Mouse (Mus musculus) monocyte, adult 5-6 weeks (primary cell): ENCODE measurements around the gene Zfp384. TPM values are rescaled to one million over a fixed set of nuclear protein-coding genes. Genes with fewer than 3 reads are reported as not detected.

ENCODE experiments used
- ATAC-seq: fragments of 153-309, 156-312 bp; replicated peaks from 2 replicates; pipeline ENCODE4 v1.8.0; 2017; ENCODE audit warnings: mild to moderate bottlenecking; ENCODE audit not compliant: low TSS enrichment, insufficient number of reproducible peaks, severe bottlenecking, poor library complexity, low FRiP score
- total RNA-seq: library from RNA; stranded (forward); fragments of 200-1000, 200-491, 200-594 nt; gene quantifications from 3 replicates; pipeline ENCODE4 v1.2.3, GENCODE M21; 2017

Gene Zfp384
- 26.0 to 44.7 TPM (median 28.6 TPM) in 3 replicates for total RNA-seq

DNA sequence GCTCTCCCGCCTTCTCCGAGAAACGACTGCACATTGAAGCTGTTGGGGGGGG, at the start of gene Zfp384:
Zfp384 (plus strand) TSS at position 17 of the 52 bp plus-strand sequence.
- no peak for ATAC-seq

DNA sequence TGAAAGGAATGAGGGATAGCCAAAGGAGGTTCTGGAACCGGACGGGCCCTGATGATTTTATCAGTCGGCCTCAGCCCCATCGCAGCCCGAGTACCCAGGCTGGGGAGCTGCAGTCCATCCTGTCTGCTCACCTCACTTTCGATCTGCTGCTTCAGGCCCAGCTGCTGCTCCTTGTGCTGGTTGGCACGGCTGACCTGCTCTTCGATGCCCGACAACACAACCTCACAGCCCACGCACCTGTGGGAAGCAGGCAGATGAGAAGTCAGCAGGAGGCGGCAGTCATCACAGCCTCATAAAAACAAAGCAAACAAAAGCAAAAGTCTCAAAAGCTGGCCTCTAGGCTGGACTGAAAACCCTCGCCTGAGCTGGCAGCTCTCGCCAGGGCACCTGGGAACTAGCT, 49.0 kb upstream of the Zfp384 start:
- no peak for ATAC-seq

DNA sequence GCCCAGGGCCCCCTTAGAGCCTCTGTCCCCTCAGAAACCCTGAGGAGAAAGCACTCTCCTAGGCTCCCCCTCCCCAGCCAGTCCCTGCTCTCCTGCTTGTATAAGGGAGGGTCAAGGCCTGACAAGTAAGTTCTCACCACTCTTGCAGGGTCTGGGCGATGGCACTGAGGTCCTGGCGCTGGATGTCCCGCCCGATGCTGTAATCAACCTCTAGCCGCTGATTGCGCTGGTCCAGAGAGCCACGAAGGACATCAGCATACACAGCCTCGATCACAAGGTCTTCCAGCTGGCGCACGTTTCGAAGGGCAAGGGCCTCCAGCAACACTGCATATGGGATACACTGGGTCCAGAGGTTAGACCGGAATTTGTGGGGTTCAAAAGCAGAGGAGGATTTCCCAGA, 47.9 kb upstream of the Zfp384 start:
- ATAC-seq: no peak

DNA sequence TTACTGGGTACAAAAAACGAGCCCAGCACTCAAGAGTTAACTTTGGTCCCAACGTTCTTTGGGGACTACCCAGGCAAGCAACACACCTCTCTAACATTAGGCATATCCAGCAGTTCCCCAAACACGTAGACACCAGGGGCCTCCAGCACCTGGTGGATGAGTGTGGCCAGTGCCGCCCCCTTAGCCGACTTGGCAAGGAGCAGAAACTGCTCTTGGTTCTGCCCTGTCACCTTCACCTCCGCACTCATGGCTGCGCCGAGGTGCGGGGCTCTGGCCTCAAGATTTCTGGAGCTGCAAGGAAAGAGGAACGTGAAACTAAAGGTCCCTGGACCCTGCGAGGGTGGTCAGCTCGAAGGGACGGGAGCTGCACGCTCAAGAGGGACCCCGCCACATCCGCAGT, 44.3 kb upstream of the Zfp384 start:
- ATAC-seq: peak; percentile 10; the same call in 1 of the 2 replicates

DNA sequence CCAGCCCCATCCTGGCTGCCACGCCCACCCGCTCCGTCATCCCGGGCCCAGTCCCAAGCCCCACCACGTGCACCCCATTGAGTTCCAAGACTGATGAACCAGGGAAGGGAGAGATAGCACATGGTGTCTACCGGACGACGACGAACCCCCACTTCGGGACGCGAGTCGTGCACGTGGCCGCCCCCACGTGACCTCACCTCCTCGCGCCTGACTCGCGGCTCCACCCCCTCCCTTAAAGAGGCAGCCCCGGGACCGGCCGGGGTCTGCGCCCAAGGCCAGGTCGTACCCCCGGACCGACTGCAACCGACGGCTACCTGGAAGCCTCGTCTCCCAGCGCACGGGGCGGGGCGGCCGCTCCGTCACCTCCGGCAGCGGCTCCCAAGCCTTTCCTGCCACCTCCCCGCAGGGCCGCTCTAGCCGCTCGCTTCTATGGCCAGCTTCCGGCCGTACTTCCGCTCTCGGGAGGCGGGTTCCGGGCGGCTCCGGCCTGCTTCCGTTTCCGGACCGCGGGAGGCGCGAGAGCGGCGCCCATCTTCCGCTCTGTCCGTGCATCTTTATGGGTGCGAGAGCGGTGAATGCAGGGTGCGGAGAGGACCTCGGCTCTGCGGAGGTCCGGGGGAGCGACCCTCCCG, 43.7 kb upstream of the Zfp384 start, which contains the start of gene Cops7a:
Cops7a (minus strand) TSS at position 451 of the 632 bp plus-strand sequence.
- ATAC-seq: peak; percentile 87

DNA sequence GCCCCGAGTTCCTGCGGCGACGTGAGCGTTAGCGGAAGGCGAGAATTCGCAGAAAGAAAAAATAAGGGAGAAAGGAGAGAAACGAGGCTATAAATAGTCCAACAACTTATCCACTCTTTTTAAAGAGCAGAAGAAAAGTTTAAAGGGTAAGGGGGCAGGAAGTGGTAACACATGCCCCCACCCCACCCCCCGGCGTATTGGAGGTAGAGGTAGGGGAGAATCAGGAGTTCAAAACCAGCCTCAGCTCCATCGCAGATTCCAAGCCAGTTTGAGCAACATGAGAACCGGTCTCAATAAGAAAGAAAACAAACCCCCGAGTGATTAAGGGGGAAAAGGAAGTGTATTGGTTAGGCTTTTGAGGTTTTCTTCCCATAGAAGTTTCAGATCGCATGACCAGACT, 43.2 kb upstream of the Zfp384 start:
- ATAC-seq: no peak

DNA sequence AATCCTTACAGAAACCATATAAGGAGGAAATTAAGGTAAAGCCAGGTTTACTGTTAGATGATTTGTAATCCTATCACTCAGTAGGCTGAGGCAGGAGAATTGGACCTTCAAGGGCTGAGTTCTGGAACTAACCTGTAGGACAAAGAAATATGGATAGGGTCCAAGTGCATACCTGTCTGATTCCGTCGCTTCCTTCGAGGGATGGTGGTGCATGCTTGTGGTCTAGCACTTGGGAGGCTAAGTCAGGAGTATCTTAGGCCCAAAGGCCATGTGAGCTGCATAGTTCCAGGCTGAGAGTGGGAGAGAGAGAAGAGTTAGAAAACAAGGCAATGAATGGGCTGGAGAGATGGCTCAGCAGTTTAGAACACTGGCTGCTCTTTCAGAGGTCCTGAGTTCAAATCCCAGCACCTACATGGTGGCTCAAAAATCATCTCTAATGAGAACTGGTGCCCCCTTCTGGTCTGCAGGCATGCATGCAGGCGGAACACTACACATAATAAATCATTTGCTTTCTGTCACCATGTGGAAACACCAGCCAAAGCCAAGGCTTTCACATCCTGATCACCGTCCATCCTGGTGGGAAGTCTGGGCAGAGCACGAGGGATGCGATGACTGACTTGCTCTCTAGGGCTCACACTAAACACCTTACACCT, 42.4 kb upstream of the Zfp384 start:
- ATAC-seq: no peak

DNA sequence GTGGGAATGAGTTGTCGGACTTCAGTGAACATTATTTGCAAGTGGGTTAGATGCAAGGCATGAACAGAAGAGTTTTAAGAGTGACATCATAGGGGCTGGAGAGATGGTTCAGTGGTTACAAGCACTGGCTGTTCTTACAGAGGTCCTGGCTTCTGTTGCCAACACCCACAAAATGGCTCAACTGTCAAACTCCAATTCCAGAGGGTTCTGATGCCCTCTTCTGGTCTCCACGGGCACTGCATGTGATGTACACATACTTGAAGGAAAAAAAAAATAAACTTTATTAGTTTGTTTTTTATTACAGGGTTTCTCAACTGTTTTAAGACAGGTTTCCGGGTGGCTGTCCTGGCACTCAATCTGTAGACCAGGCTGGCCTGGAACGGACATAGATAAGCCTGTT, 41.2 kb upstream of the Zfp384 start:
- no peak for ATAC-seq

DNA sequence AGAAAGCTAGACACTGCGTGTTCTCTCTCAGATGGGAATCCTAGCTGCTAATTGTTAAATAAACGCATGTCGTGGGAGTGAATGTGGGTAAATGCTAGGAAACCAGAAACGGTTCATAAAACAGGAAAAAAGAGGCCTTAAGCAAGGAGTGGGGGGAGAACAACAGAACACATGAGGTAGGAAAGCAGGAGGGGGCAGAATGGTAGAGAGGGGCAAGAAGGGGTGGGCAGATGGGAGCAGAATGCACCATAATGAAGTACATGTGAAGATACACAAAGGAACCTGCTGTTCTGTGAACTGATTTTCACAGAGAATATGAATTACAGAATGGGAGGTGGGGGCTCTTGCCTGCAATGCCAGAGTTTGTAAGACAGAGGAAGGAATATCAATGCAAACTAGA, 16.7 kb upstream of the Zfp384 start:
- ATAC-seq: no peak

DNA sequence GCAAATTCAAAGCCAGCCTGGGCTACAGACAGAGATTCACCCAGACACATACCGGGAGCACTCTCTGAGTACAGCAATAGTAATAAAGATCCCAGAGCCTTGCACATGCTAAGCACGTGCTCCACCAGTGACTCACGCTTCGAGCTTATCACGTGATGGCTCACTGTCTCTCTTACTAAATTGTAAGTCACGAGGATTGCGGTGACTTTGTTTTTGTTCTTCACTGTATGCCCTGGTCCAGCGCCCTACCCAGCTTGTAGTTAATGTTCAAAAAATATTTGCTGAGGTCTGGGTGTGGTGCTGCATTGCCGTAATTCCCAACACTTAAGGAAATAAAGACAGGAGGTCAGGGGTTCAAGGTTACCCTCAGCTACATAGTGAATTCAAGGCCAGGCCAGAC, 15.6 kb upstream of the Zfp384 start:
- ATAC-seq: no peak

DNA sequence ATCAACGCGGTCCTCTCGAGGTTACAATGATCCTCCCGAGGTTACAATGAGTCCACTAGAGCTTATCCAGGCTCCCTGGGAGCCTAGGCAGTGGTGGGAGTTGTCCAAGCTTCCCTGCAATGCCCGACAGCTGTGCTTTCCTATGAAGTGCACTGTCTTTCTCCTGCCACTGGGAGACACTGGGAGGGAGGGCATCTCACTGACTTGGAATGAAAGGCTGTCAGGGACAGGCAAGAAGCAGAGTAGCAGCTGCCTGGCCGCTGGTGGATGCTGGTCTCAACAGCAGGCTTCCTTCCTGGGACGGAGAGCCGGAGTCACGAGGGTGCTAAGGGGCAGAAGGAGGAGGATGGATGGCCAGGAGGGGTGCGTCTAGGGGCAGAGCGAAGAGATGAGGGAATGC, 15.1 kb upstream of the Zfp384 start:
- no peak for ATAC-seq

DNA sequence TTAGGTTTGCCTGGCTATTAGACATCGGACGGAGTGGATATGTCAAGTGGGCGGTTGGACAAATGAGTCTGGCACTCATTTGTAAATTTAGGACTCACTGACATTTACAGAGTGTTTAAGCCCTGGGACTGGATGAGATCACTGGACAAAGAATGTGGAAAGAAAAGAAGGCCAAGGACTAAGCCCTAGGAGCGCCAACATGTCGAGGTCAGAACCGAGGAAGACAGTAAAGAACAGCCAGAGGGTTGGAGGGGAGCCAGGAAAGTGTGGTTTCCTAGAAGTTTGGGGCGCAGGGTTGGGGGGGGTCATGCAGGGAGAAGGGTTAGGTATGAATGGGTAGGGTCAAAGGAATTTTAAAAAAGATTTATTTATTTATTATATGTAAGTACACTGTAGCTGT, 13.7 kb upstream of the Zfp384 start:
- ATAC-seq: no peak

DNA sequence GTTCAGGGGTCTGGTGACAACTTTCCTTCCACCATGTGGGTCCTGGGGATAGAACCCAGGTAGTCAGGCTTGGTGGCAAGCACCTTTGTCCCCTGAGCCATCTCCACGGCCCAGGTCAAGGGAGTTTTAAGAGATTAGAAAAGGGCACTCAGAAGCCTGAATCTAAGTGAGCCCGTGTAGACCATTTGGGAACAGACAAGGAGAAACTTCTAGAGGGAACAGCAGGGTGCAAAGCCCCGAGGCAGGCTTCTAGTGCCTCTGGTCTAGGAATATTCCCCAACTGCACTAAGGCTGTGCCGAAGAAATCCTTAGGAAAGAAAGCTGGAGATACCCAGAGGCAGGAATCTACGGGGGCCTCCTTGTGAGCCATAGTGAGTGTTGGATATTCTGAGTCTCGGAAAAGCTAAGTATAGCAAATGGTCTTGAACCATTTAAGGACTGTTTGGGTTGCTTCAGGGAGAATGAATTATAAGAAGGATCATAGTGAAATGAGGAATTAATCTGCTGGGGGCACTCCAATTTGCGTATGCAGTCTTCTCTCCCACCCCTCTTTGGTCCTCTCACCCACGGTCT, 13.0 kb upstream of the Zfp384 start:
- no peak for ATAC-seq

DNA sequence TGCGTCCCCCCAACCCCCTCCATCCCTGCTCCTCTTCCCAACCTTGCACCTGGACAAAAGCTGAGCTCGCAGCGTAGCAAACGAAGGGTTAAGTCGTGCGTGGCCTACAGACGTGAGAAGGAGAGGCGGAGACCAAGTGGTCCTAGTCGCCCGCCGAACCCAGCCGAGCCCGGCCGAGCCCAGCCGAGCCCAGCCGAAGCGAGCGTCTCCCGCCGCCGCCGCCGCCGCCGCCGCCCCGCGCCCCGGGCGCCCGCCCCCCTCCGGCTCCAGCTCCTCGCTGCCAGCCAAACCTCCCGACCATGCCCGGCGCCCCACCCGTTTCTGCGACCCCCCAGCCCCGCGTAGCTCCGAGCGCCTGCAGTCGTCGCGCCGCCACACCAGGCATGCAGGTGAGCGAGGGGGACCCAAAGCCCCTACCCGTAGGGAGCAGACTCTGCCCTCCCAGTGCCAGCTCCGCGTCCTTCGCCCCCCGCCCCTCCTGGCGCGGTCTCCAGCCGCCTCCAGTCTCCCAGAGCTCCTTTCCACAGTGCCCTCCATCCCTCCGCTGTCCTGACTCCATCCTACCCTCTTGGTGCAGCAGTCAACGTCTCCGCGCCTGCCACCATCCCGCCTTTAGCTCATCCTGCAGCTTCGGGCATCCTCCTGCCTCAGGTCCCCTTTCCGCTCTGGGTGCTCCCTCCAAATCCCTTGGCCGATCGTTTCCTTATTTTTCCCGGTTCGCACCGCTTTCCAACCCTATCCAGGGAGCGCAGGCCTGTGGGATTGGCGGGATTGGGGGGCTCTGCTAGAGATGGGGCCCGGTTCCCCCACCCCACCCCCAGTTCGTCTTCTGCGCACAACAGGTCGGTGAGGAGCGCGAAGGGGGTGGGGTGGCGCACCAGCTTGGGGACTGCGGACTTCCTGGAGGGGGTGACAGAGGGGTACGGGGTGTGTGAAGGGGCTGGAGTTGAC, 12.1 kb upstream of the Zfp384 start, which contains the start of gene Pianp:
Pianp (plus strand) TSS at position 144 of the 951 bp plus-strand sequence.
- ATAC-seq: peak; percentile 48; the same call in 1 of the 2 replicates

DNA sequence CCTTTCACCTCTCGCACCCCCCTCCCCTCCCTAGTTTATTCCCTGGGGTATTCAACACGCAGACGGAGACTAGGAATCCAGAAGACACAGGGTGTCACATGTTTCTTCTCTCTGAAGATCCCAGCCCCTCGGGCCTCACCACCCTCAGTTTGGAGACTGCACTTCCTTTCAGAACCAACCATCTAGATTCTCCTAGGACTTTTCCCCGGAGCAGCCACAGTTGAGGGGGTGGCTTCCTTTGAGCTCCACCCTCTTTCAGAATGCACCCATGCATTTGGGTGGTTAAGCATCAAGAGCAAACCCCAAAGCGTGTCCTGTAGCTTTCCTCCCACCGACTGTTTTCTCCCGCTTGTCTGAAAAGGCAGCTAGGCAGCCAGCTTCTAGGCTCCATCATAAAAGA, 10.9 kb upstream of the Zfp384 start:
- no peak for ATAC-seq

DNA sequence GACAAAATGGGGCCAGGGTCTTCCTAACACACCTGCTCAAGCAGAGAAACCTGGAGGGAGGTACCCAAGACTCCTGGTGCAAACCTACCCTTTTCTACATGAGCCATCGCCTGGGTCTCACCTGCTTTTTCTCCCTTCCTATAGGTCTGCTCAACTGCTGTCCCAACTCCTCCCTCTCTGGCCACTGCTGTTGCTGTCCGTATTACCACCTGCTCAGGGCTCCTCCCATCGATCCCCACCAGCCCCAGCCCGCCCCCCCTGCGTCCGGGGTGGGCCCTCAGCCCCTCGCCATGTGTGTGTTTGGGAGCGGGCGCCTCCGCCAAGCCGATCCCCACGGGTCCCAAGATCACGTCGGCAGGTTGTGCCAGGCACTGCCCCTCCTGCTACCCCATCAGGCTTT, 9.9 kb upstream of the Zfp384 start:
- ATAC-seq: no peak

DNA sequence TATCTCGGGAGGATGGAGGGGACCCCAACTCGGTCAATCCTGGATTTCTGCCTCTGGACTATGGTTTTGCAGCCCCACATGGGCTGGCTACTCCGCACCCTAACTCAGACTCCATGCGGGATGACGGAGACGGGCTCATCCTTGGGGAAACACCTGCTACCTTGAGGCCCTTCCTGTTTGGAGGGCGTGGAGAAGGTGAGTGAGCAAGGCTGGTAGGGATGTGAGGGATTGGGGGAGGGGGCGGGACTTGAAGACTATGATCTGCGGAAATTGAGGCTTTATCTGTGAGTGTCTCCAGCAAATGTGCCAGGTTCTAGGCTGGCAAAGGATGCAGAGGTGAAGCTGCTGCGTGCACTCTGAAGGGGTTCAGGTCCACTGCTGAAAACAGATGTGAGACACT, 9.4 kb upstream of the Zfp384 start:
- no peak for ATAC-seq

DNA sequence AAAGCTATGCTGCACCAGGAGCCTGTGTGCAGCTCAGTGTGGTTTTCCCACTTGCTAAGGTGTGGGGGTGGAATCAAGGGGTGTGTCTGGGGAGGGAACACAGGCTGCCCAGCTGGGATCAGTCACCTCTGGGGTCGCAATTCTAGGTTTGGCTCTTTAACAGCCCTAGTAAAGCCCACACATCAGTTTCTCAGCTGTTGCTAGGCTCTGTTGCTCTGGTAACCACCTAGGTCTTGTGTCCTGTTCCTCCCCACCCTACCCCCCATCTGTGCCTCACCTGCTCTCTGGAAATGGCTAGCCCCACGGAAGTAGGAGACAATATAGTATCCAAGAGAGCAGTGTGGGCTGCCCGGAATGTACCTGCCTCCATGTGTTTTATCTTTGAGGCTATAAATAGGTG, 5.2 kb upstream of the Zfp384 start:
- ATAC-seq: no peak

DNA sequence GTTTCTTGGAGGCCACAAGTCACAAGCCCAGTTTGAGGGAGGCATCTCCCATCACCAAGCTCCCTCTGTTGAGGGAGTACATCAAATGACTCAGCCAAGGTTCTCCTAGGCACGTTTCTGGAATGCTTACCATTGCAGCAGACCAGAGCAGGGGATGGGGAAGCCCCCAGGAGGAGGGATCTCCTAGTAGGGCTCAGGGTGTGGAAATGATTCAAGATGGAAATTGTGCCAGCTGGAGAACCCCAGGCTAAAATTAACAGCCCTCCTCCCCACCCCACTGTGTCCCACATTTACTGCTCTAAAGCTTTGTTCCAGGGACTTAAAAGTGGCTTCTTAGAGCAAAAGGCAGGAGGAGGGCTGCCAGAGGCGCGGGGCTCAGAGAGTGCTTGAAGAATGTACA, 3.9 kb upstream of the Zfp384 start:
- ATAC-seq: no peak

DNA sequence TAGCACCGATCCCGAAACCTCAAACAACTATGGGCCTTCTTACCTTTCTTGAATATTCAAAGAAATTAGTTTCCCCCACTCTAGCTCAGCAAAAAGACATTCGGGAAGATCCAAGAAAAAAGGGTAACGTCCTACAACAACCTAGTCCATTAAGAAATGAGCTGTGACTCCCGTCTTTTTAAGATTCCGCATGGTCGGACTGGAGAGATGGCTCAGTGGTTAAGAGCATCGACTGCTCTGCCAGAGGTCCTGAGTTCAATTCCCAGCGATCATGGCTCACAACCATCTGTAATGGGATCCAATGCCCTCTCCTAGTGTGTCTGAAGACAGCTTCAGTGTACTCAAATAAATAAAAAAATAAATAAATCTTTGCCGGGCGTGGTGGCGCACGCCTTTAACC, 885 bp upstream of the Zfp384 start:
- ATAC-seq: no peak
